Mouse (Mus musculus) neural tube, postnatal 0 days (tissue): ENCODE results near the gene Cd300lf. TPM values are rescaled to one million over a fixed set of nuclear protein-coding genes. Genes with fewer than 3 reads are reported as not detected.

Experiments used
- polyA plus RNA-seq: library from polyadenylated mRNA; unstranded; fragments of >200 nt; fragmentation: Nextera tagmentation; extraction: Ambion mirVana; gene quantifications from 2 replicates; pipeline ENCODE4 v1.2.1, GENCODE M21; 2015

The Cd300lf gene
- polyA plus RNA-seq, result 0.22 and 0.37 TPM in 2 replicates

DNA sequence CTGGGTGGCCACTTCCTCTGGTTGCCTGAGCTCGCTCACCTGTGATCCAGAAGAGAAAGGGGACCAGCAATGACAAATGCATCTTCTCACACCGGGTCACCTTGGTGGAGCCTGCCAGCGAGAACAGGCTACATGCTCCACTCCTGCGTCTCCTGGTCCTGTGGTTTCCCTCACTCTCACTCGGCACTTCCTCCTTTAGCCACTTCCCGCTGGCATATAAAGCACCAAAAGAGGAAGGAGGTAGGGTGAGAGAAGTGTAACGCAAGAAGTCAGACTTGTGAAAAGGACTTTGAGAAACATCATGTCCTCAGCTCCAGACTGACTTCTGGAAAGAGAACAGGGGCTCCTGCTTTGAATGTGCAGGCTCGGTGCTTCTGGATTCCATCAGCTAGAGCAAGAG, at the start of gene Cd300lf:
Gene Cd300lf, minus strand, starts transcription at position 193 of the 400 bp plus-strand sequence.

DNA sequence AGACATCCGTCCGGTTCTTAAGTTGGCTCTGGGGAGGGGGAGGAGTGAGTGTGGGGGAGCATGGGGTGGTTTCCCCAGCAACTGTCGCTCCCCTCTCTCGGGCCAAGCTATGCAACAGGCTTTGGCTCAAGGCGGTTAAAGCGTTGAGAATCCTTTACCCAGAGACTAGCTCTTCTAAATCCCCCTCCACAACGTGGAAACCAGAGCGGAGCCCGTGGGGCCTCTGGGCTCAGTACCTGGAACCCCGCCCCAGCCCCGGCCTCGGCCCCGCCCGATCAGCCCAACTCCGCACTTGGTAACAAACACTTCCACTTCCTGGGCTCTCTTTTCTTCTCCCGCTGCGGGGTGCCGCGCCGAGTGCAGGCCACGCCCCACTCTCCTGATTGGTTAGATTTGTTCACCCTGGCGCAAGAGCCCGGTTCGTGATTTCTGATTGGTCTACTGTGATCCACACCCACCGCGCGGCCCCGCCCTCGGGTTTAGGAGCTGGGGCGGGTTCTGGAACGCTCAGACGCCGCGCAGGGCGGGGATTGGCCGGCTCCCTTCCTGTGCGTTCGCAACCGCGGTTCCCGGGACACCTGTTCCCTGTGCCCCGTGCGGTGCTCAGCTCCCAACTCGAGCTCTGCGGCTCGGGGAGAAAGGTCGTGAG, 29.2 kb upstream of the Cd300lf start, which contains the start of gene Slc9a3r1:
Gene Slc9a3r1, plus strand, starts transcription at position 510 of the 649 bp plus-strand sequence.

DNA sequence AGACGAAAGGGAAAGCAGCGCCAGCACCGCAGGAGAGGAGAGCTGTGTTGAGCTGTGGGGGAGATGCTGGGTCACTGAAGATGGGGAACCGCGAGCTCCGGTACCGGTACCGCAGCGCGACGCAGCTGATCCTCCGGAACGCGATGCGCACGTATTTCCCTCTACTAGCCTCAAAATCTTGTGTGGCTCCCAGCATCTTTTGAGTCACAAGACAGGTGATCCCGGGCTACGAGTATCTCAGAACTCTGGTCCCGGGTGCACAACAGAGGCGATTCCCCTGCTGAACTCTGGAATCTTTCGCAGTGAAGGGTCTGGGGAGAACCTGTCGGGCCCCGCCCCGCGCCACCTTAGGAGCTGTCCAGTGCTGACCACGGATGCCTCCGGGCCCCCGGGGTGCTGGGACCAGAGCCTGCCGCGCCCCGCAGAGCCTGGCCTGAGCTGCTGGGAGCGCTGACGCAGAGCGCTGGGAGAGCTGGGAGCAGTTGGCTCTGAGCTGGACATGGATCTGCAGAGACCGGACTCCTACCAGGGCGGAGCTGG, 42.4 kb downstream of the Cd300lf start, which contains the start of gene Rab37:
Gene Rab37, plus strand, starts transcription at position 70 of the 540 bp plus-strand sequence.

Other genes with a start within 250 kb of the Cd300lf start
- gene Cd300a, start 244.0 kb downstream of the Cd300lf start, polyA plus RNA-seq, result 1.2 and 1.4 TPM in 2 replicates
- gene Cd300lb, start 199.6 kb downstream of the Cd300lf start, polyA plus RNA-seq, result 0.17 TPM in 2 replicates
- not detected in 2 replicates for gene Cd300c, start 164.8 kb downstream of the Cd300lf start, polyA plus RNA-seq
- gene Cd300ld, start 144.1 kb downstream of the Cd300lf start, polyA plus RNA-seq, result 0.25 and 0.28 TPM in 2 replicates
- 2.8 and 3.6 TPM in 2 replicates for gene Cd300c2, start 132.1 kb downstream of the Cd300lf start, polyA plus RNA-seq
- gene Cd300ld2, start 117.8 kb downstream of the Cd300lf start, polyA plus RNA-seq, result not detected in 2 replicates
- gene Cd300ld4, start 107.0 kb downstream of the Cd300lf start, polyA plus RNA-seq, result not detected in 2 replicates
- not detected in 2 replicates for gene Cd300ld5, start 96.2 kb downstream of the Cd300lf start, polyA plus RNA-seq
- not detected in 2 replicates for gene Cd300ld3, start 85.6 kb downstream of the Cd300lf start, polyA plus RNA-seq
- 0.09 TPM in 1 of 2 replicates, not detected in the other for gene Cd300e, start 71.8 kb downstream of the Cd300lf start, polyA plus RNA-seq
- gene Rab37, start 42.6 kb downstream of the Cd300lf start, polyA plus RNA-seq, result 0.85 and 1.1 TPM in 2 replicates
- gene Slc9a3r1, start 29.3 kb upstream of the Cd300lf start, polyA plus RNA-seq, result 73.8 and 75.1 TPM in 2 replicates
- gene Tmem104, start 53.5 kb upstream of the Cd300lf start, polyA plus RNA-seq, result 12.9 and 13.5 TPM in 2 replicates
- gene Nat9, start 53.9 kb upstream of the Cd300lf start, polyA plus RNA-seq, result 19.9 and 21.8 TPM in 2 replicates
- 0.57 and 0.72 TPM in 2 replicates for gene Grin2c, start 133.3 kb upstream of the Cd300lf start, polyA plus RNA-seq
- gene Fdxr, start 143.1 kb upstream of the Cd300lf start, polyA plus RNA-seq, result 16.9 and 19.4 TPM in 2 replicates
- gene Fads6, start 163.7 kb upstream of the Cd300lf start, polyA plus RNA-seq, result 1.9 and 2.4 TPM in 2 replicates
- gene Otop2, start 173.2 kb upstream of the Cd300lf start, polyA plus RNA-seq, result 0.65 and 0.90 TPM in 2 replicates
- gene Ush1g, start 188.0 kb upstream of the Cd300lf start, polyA plus RNA-seq, result 0.09 and 0.21 TPM in 2 replicates
- gene Otop3, start 200.7 kb upstream of the Cd300lf start, polyA plus RNA-seq, result 3.0 TPM in 2 replicates
- gene Hid1, start 233.8 kb upstream of the Cd300lf start, polyA plus RNA-seq, result 60.9 and 66.1 TPM in 2 replicates
- gene Cdr2l, start 247.9 kb upstream of the Cd300lf start, polyA plus RNA-seq, result 20.6 and 24.5 TPM in 2 replicates